Mouse (Mus musculus) v-Abl transformed pro-B cells (cell line): ENCODE data around the gene Atp1b3.

Source experiments
- in situ Hi-C, 2 experiments: fragments of 400-800 bp; cut with MboI; formaldehyde crosslinking; loops; one replicate each; pipeline ENCODE4 v1.15.1; 2025; ENCODE audit not compliant: unreplicated experiment in 2 of 2

Gene Atp1b3

GRCm38 (mm10) chr9:96364141-96364838 lies at the start of gene Atp1b3:
Gene Atp1b3, minus strand, starts transcription at chr9:96364442.
- in situ Hi-C loops = no loop called here

GRCm38 (mm10) chr9:96412821-96413405 lies 48.7 kb upstream of the Atp1b3 start:
- in situ Hi-C loops = no loop called here

- in situ Hi-C loops = loop anchor here (5.0 kb wide), 2 partner anchors 33 to 37 kb away; no protein-coding TSS in a partner anchor
Measured at GRCm38 (mm10) chr9:96404312-96404711, 40.1 kb upstream of the Atp1b3 start.

GRCm38 (mm10) chr9:96399916-96400315 lies 35.7 kb upstream of the Atp1b3 start:
- in situ Hi-C loops = loop anchor here (5.0 kb wide), 2 partner anchors 33 to 37 kb away; no protein-coding TSS in a partner anchor

GRCm38 (mm10) chr9:96399425-96399878 lies 35.2 kb upstream of the Atp1b3 start:
- in situ Hi-C loops = no loop called here

- in situ Hi-C loops = no loop called here
Measured at GRCm38 (mm10) chr9:96398614-96399013, 34.4 kb upstream of the Atp1b3 start.

- in situ Hi-C loops = no loop called here
Measured at GRCm38 (mm10) chr9:96398165-96398564, 33.9 kb upstream of the Atp1b3 start.

GRCm38 (mm10) chr9:96394910-96395690 lies 30.9 kb upstream of the Atp1b3 start:
- in situ Hi-C loops = no loop called here

- in situ Hi-C loops = no loop called here
Measured at GRCm38 (mm10) chr9:96393731-96394235, 29.5 kb upstream of the Atp1b3 start.

GRCm38 (mm10) chr9:96393112-96393511 lies 28.9 kb upstream of the Atp1b3 start:
- in situ Hi-C loops = no loop called here

GRCm38 (mm10) chr9:96391921-96392320 lies 27.7 kb upstream of the Atp1b3 start:
- in situ Hi-C loops = no loop called here

GRCm38 (mm10) chr9:96383714-96384487 lies 19.7 kb upstream of the Atp1b3 start:
- in situ Hi-C loops = no loop called here

- in situ Hi-C loops = no loop called here
Measured at GRCm38 (mm10) chr9:96382756-96383155, 18.5 kb upstream of the Atp1b3 start.

- in situ Hi-C loops = no loop called here
Measured at GRCm38 (mm10) chr9:96381393-96381792, 17.2 kb upstream of the Atp1b3 start.

- in situ Hi-C loops = no loop called here
Measured at GRCm38 (mm10) chr9:96379551-96379950, 15.3 kb upstream of the Atp1b3 start.

GRCm38 (mm10) chr9:96378747-96379146 lies 14.5 kb upstream of the Atp1b3 start:
- in situ Hi-C loops = no loop called here

- in situ Hi-C loops = no loop called here
Measured at GRCm38 (mm10) chr9:96377096-96377495, 12.9 kb upstream of the Atp1b3 start.

GRCm38 (mm10) chr9:96375819-96376218 lies 11.6 kb upstream of the Atp1b3 start:
- in situ Hi-C loops = no loop called here

- in situ Hi-C loops = no loop called here
Measured at GRCm38 (mm10) chr9:96371075-96371474, 6.8 kb upstream of the Atp1b3 start.

- in situ Hi-C loops = loop anchor here (5.0 kb wide), 2 partner anchors 32 to 67 kb away; no protein-coding TSS in a partner anchor
Measured at GRCm38 (mm10) chr9:96369654-96370384, 5.6 kb upstream of the Atp1b3 start.
